In genomic region chr17:48213511-48213910, GRCm38 (mm10) we compare ENCODE assay signal across 25 mouse cellular contexts. TPM values are rescaled to one million over a fixed set of nuclear protein-coding genes. Genes with fewer than 3 reads are reported as not detected.
"Had no signal": no experiment of that assay in that cellular context is flagged by ENCODE, and none has a peak within 500 bp of the region (broad histone marks: within the 10 kb centered on the region; RNA-seq: fewer than 3 reads in every experiment).

No protein-coding gene starts in this region.

- DNase-seq: heart, postnatal 10 days; heart, postnatal 14 days; heart, postnatal 36 days; heart, postnatal 4 days; kidney, adult 11 months; kidney, adult 18-20 months; kidney, adult 2 months; kidney, adult 8-10 months; kidney, adult 9 months; kidney, postnatal 10 days; kidney, postnatal 14 days; kidney, postnatal 25 days; kidney, postnatal 36 days; kidney, postnatal 4 days; layer of hippocampus, adult 9-11 months; layer of hippocampus, postnatal 36 days had no signal

RNA-seq across cellular contexts. Expression of gene Trem1, which starts 19.1 kb away (rescaled TPM):
- total RNA-seq: heart, postnatal 25 days; heart, postnatal 36 days; hindbrain, postnatal 0 days; layer of hippocampus, adult 18-20 months; layer of hippocampus, adult 2 months; layer of hippocampus, adult 8-10 months; layer of hippocampus, postnatal 10 days; layer of hippocampus, postnatal 14 days; layer of hippocampus, postnatal 25 days; layer of hippocampus, postnatal 36 days had no signal

RNA-seq across cellular contexts. Expression of gene Trem3, which starts 34.1 kb away (rescaled TPM):
- total RNA-seq: heart, postnatal 10 days; heart, postnatal 14 days; heart, postnatal 25 days; heart, postnatal 36 days; hindbrain, postnatal 0 days; layer of hippocampus, adult 18-20 months; layer of hippocampus, adult 2 months; layer of hippocampus, adult 8-10 months; layer of hippocampus, postnatal 10 days; layer of hippocampus, postnatal 14 days; layer of hippocampus, postnatal 25 days; layer of hippocampus, postnatal 36 days had no signal

RNA-seq across cellular contexts. Expression of gene A530064D06Rik, which starts 46.4 kb away (rescaled TPM):
- total RNA-seq: heart, postnatal 10 days; heart, postnatal 14 days; heart, postnatal 25 days; heart, postnatal 36 days; heart, postnatal 4 days; hindbrain, postnatal 0 days; layer of hippocampus, adult 18-20 months; layer of hippocampus, adult 2 months; layer of hippocampus, postnatal 10 days; layer of hippocampus, postnatal 14 days; layer of hippocampus, postnatal 25 days; layer of hippocampus, postnatal 36 days had no signal

RNA-seq across cellular contexts. Expression of gene Treml4, which starts 50.6 kb away (rescaled TPM):
- total RNA-seq: hematopoietic stem cell, adult 5-6 weeks; hindbrain, postnatal 0 days; layer of hippocampus, adult 18-20 months; layer of hippocampus, adult 2 months; layer of hippocampus, adult 8-10 months; layer of hippocampus, postnatal 10 days; layer of hippocampus, postnatal 14 days; layer of hippocampus, postnatal 25 days; layer of hippocampus, postnatal 36 days had no signal
